14 mouse cellular contexts compared by ENCODE assay signal in the genomic region with DNA sequence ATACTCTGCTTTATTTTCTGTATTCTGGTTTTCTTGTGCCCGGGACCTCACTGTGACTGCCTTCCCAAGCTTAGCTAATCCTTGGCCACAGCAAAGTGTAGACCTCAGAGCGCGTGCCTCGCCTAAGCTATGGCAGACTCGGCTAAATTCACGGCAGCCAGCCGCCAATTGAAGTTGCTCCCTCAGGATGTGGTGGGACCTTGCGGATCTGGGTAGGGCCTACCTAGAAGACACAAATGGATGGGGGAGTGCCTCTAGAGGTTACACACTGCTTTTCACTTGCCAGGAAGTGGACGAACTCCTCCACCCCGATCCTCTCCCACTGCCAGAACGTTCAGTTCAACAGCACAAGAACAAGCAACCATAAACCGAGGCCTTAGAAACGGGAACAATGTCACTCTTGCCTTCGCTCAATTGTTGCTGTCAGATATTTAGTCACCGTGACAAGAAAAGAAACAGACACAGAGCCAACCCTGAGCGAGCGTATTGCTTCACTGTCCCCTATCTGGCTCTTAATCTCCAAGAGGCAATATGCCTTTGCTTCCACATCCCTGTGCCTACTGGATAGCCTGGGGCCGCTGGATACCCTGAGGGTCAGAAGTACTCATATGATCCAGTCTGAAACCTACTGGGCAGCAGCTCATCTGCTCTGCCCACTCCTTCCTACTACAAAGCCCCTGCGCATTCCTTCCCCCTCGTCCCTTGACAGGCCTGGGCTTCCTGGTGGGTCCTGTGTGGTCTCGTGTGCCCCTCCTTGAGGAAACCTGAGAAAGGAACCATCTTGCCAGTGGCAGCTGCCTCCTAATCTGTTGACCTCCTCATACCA.
DNase-seq lines count a peak whose midpoint lies in the region; ATAC-seq and TF ChIP-seq lines count a peak whose summit lies in the region.
"Had no signal": no experiment of that assay in that cellular context is flagged by ENCODE, and none has a peak within 500 bp of the region (broad histone marks: within the 10 kb centered on the region; RNA-seq: fewer than 3 reads in every experiment).

No protein-coding gene starts in this region.

- no peaks in the 10 kb centered on the region for H3K36me3 ChIP-seq in heart, embryonic 11.5 days (ENCODE audit: control insufficient read depth, insufficient read depth, low read length)
- H3K36me3 ChIP-seq in heart, embryonic 15.5 days = no peaks in the 10 kb centered on the region
- H3K36me3 ChIP-seq: hindbrain, embryonic 12.5 days; midbrain, embryonic 10.5 days had no signal

- peaks cover 10% of the 10 kb centered on the region for H3K4me1 ChIP-seq in heart, embryonic 11.5 days (ENCODE audit: control insufficient read depth, insufficient read depth, low read length)
- peaks cover 24% of the 10 kb centered on the region for H3K4me1 ChIP-seq in heart, embryonic 15.5 days (replicated peaks)

- 0 out of 2 replicates have a peak overlapping the region, but pooled peaks have one; percentile 7 for H3K4me2 ChIP-seq in heart, embryonic 11.5 days
- peak overlapping the region; percentile 12; the same call in 1 of the 2 replicates for H3K4me2 ChIP-seq in heart, embryonic 15.5 days
- H3K4me2 ChIP-seq: forebrain, embryonic 13.5 days; hindbrain, embryonic 12.5 days had no signal

- H3K4me3 ChIP-seq in heart, embryonic 11.5 days (ENCODE audit: low read depth, low read length) = no peak overlapping the region
- no peak overlapping the region for H3K4me3 ChIP-seq in heart, embryonic 15.5 days
- H3K4me3 ChIP-seq in left cerebral cortex, adult 2 months = no peak overlapping the region
- H3K4me3 ChIP-seq: forebrain, embryonic 13.5 days; hindbrain, embryonic 12.5 days; midbrain, embryonic 10.5 days had no signal

- no peaks in the 10 kb centered on the region for H3K9me3 ChIP-seq in heart, embryonic 11.5 days (replicated peaks; ENCODE audit: control insufficient read depth, low read length)
- H3K9me3 ChIP-seq in heart, embryonic 15.5 days (replicated peaks) = no peaks in the 10 kb centered on the region
- H3K9me3 ChIP-seq: forebrain, embryonic 13.5 days; hindbrain, embryonic 12.5 days; midbrain, embryonic 10.5 days had no signal

- no peak for TF ChIP-seq CTCF in left cerebral cortex, adult 2 months (IDR thresholded peaks at IDR 0.05)

- 58% methylated on average over 21 of the region's 21 CpGs for WGBS in heart, embryonic 11.5 days (ENCODE audit: insufficient replicate concordance)
- 55% methylated on average over 21 of the region's 21 CpGs for WGBS in heart, embryonic 15.5 days

- H3K27ac ChIP-seq in heart, embryonic 11.5 days (ENCODE audit: low read depth, low read length) = peak overlapping the region; percentile 57
- H3K27ac ChIP-seq in heart, embryonic 15.5 days = peak overlapping the region; percentile 35; the same call in 1 of the 2 replicates
- H3K27ac ChIP-seq in left cerebral cortex, adult 2 months = no peak overlapping the region
- H3K27ac ChIP-seq: forebrain, embryonic 13.5 days; hindbrain, embryonic 12.5 days; midbrain, embryonic 10.5 days had no signal

- intact Hi-C loops in heart, postnatal 10 days (cut with DNase I) = no loop called here
- intact Hi-C loops in left cerebral cortex, adult 2 months (cut with DNase I) = no loop called here

- 0 out of 2 replicates have a peak overlapping the region, but pooled peaks have one; percentile 36 for H3K9ac ChIP-seq in heart, embryonic 11.5 days (ENCODE audit: low read depth, low read length)
- no peak overlapping the region for H3K9ac ChIP-seq in heart, embryonic 15.5 days
- H3K9ac ChIP-seq: forebrain, embryonic 13.5 days; hindbrain, embryonic 12.5 days had no signal

- no peaks in the 10 kb centered on the region for H3K27me3 ChIP-seq in heart, embryonic 11.5 days (ENCODE audit: control insufficient read depth, insufficient read depth, low read length)
- no peaks in the 10 kb centered on the region for H3K27me3 ChIP-seq in heart, embryonic 15.5 days
- H3K27me3 ChIP-seq: forebrain, embryonic 13.5 days; hindbrain, embryonic 12.5 days had no signal

- ATAC-seq in heart, embryonic 11.5 days (replicated peaks; ENCODE audit: insufficient number of reproducible peaks, low FRiP score, low TSS enrichment) = no peak
- no peak for ATAC-seq in heart, embryonic 15.5 days (replicated peaks; ENCODE audit: insufficient number of reproducible peaks, insufficient read depth, low FRiP score, low read depth)
- peak; percentile 29; the same call in 1 of the 2 replicates for ATAC-seq in megakaryocyte-erythroid progenitor cell, adult 5-6 weeks (replicated peaks; ENCODE audit: low FRiP score, low TSS enrichment, poor library complexity, severe bottlenecking)
- ATAC-seq: forebrain, embryonic 13.5 days had no signal

- DNase-seq in heart, postnatal 10 days = no peak
- peak; percentile 44 for DNase-seq in MN1 (ENCODE audit: low spot score)
- DNase-seq in adrenal gland, postnatal 10 days = no peak
- no peak for DNase-seq in urinary bladder, postnatal 4 days (ENCODE audit: low spot score in 2 of 2)
- no peak for DNase-seq in left cerebral cortex, adult 2 months (ENCODE audit: extremely low spot score in 1 of 2, low spot score in 2 of 2)
- DNase-seq: cerebellum, postnatal 36 days; kidney, postnatal 10 days; spleen, adult 18-20 months had no signal
